Mouse (Mus musculus) megakaryocyte-erythroid progenitor cell, adult 5-6 weeks (primary cell): ENCODE measurements around the gene Ppara. TPM values are rescaled to one million over a fixed set of nuclear protein-coding genes. Genes with fewer than 3 reads are reported as not detected.

Experiments
- ATAC-seq: replicated peaks from 2 replicates; pipeline ENCODE4 v1.8.0; 2016; ENCODE audit warnings: mild to moderate bottlenecking, inconsistent platforms; ENCODE audit not compliant: severe bottlenecking, poor library complexity, low FRiP score, low TSS enrichment
- total RNA-seq, 2 experiments: library from RNA; stranded (forward) in 1 of 2; stranded (reverse) in 1 of 2; fragments of 200-1000, 215-1000 nt in 1 of 2; fragments of >200 nt in 1 of 2; fragmentation: Nextera tagmentation in 1 of 2; gene quantifications; 2 replicates each; pipeline ENCODE4 v1.2.3; 2014 to 2017

Ppara gene
- total RNA-seq, 2 experiments from 2014 or later, result not detected

GRCm38 (mm10) chr15:85786711-85787110, 51.9 kb downstream of the Ppara start:
- ATAC-seq, result peak; percentile 41; the same call in 1 of the 2 replicates

DNA sequence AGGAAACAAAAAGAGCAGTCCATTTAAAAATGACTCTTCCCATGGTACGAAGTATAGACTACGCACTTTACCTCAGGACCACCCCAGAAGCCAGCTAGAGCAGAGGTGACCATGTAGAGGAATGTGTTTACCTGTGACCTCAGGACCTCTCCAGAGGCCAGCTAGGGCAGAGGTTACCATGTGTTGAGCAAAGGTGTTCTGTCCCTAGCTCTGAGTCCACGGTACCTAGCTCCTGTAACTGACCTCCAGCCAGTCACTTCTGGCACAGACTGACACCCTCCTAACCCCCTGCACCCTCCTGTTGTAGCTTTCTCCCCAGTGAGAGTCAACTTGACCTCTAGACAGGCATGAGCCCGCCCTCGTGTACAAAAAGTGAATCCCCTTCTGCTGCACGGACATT, 52.7 kb downstream of the Ppara start:
- ATAC-seq, result no peak

GRCm38 (mm10) chr15:85788051-85788450, 53.3 kb downstream of the Ppara start:
- ATAC-seq, result no peak

DNA sequence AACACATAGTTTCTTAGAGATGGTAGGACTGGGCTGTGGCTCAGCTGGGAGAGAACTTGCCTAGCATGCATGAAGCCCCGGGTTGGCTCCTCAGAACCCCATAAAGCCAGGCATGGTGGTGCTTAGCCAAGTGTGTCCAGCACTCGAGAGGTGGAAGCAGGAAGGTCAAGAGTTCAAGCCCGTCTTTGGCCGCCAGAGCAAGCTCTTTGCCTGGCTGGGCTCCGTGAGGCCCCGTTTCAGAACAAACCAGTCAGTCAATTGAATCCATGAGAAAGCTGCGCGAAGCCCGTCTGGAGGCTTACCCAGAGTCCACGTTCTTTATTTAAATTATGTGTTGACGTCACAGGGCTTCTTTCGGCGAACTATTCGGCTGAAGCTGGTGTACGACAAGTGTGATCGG, 53.9 kb downstream of the Ppara start:
- no peak for ATAC-seq

DNA sequence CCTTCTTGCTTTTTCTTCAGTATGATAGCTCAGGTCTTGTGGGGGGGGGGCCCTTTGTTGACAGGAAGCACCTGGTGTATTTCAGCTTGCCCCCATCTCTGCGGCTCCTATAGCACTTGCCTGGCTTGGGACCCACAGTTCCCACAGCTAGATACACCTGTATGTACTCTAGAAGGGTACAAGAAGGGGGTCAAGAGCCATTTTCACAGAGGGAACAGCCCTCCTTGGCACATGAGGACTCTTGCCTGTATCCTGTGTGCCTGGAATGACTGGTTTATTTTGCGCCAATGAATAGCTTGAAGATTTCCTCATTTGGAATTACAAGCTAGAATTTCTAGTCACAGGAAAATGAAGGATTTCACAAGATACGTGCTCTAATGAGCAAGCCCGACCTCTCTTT, 56.7 kb downstream of the Ppara start:
- no peak for ATAC-seq

DNA sequence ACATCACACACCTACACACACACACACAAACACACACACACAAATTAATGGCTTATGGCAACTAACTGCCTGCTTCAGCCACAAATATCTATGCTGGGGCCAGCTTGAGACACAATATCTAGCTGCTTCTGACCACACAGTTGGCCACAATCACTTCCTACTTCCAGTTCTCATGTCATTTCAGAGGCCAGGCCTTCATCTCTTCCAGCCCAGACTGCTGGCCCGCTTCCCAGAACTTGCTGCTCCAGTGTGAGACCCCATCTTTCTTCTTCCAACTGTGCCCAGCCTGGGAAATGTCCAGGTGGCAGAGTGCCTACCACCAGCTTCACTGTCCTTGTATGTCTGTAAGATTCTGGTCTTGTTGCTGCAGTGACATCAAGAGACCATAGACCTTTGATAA, 58.0 kb downstream of the Ppara start:
- no peak for ATAC-seq

- ATAC-seq, result no peak
These were observed 60.7 kb downstream of the Ppara start for GRCm38 (mm10) chr15:85795516-85795915.

DNA sequence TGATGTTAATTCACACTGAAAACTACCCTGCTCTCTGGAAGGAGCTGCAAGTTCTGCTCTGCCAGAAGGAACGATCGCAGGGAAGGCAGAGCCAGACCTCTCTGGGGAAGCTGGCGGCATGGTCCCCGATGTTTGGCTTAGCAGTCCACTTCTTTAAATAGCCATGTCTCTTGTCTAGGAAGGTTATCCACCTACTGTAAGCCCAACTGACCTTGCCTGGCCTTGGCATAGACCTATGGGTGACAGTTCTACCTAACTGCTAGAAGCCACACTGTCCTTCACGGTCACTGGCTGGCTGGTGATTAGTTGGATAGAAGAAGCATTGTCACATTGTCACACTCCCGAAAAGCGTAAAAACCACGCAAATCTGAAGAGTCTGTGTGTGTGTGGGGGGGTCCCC, 63.9 kb downstream of the Ppara start:
- no peak for ATAC-seq

DNA sequence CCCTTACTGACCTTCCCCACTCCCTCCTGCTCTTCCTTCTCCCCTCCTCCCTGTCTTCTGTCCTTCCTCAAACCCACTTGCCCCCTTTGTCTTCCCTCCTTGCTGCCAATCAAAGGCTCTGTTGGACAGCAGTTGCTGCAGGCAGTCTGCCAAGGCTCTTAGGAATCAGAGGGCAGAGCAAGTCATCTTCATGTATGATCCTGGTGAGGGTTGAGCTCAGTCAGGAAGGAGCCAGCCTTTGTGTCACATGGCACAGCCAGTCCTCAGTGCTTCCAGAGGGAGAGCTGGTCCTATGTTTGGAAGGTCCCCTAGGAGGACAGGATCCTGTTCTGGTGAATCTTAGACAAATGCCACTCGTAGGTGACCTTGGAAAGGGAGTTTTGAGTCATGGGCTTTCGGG, 68.1 kb downstream of the Ppara start:
- ATAC-seq, result no peak

DNA sequence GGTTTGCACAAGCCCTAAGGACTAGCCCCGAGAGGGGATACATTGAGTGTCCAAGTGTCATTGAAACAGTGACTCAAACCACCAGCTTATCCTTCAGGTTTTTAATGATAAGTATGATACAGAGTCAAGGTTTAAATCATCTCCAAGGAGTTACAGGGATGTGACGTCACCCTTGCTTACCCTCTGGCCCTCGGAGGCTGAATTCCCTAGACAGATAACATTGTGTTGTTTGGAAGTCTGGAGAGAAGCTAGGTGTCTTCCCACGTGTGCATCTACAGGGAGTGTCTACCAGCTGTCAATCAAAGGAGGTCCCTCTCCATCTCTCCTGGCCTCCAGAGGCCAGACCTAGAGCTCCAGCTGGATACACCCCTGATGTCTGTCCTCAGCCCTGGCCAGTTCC, 72.1 kb downstream of the Ppara start:
- no peak for ATAC-seq

DNA sequence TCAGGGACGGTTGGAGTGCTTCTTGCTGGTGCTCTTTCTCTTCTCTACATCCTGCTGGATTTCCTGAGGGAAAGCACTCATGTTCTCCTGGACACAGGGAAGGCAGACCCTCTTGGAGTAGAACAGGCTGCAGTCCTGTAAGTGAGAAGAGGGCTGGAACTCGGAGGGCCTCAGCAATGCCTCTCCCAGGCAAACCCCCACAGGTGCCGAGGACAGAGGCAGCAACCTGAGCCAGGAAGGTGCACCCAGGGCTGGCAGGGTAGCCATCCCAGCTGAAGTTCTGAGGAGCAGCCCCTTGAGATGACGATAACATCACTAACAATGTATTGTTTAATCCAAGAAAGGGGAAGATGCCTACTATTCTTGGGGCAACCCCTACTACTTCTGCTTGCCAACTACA, 72.6 kb downstream of the Ppara start:
- no peak for ATAC-seq

- no peak for ATAC-seq
These were observed 73.2 kb downstream of the Ppara start for GRCm38 (mm10) chr15:85808031-85808430.

GRCm38 (mm10) chr15:85808434-85808833, 73.7 kb downstream of the Ppara start:
- ATAC-seq, result no peak

DNA sequence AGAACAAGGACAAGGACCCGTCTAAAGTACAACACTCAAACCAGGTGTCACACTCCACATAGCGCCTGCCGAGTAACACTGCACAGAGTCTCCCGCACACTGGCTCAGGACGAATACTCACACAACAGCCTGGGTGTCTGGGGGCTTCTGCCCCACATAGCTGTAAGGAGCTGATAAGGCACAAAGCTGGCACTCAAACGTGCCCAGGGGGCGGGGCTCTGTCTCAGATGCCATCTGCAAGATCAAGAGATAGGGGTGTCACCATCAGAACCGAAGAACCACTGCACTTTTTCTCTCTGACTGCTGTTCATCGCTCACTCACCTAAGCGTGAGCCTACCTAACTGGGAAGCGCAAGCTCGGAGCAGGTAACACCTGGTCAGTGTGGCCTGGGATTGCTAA, 74.3 kb downstream of the Ppara start:
- ATAC-seq, result no peak

DNA sequence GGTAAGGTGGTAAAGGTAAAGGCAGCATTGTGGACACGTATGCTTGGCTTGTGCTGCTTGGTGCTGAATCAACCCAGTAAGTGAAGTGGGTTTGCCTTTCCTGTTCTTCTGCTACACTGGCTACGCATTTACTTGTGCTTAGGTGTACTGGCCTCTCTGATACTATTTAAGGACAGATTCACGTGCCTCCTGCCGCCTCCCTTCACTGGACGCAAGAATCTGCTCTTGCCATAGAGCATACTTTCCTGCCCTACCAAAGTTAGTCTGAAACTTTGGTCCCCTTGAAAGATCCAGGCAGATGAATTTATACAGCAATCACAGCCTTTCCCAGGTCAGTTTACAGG, 75.7 kb downstream of the Ppara start:
- ATAC-seq, result no peak

DNA sequence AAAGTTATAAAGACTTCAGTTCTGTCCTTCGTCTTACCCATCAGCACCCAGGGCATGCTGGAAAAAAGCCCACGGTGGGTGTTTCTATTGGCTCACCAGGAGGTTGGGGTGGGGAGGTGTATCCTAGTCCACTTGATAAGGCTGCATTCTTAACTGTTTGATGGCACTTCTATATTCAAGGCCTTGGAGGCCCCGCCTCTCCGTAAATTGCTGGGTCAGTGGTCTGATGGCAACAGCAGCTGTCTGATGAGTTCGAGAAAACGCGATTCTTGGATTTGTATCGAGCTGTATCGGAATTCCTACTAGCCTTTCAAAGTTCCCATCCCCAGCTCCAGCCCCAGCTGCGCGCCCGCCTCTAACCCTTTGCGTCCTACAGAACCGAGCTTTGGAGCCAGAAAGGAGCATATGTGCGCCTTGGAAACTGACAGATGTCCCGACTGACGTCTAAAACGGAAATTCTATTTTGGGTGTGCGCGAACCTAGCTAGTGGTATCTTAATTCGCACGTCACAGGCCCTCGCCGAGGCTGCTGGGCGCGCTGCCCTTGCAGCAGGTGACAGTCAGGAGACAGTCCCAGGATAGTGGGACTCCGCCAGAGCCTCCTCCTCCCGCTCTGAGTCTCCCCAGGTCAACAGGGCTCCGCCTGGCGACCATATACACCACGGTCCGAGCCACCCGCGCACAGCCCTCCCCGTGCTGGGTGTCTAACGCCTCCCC, 76.2 kb downstream of the Ppara start:
- ATAC-seq, result peak; percentile 75

GRCm38 (mm10) chr15:85811535-85812277, 76.9 kb downstream of the Ppara start, which contains the start of gene Cdpf1:
Cdpf1 (minus strand) TSS chr15:85811697.
- ATAC-seq, result peak; percentile 84

DNA sequence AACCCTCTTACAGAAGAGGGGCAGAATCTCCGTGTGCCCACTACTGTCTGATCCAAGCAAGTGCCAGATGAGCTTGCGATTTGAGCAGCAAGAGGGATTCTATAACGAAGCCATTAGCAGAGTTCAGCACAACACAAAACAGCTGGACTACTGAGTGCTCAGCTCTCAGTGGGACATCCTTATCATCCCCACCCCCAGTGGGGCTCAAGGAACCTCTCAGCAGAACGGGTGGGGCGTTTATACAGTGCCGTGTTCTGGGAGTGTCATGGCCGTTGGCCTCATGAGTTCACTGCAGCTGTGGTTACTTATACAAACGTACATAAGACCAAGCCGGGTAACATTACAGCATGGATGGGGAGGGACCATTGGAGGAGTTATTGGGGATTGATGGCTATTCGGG, 78.6 kb downstream of the Ppara start:
- ATAC-seq, result no peak

GRCm38 (mm10) chr15:85821203-85822010, 86.6 kb downstream of the Ppara start, which contains the start of gene Pkdrej:
Pkdrej (minus strand) TSS chr15:85821734.
- ATAC-seq, result peak; percentile 67; the same call in 1 of the 2 replicates

GRCm38 (mm10) chr15:85822011-85822359, 87.2 kb downstream of the Ppara start:
- no peak for ATAC-seq
